Mouse (Mus musculus) urinary bladder, postnatal 10 days (tissue): Measurements from ENCODE around the gene Gm4133.
"Not testable (repeated sequence)": the region's sequence is repeated elsewhere in the genome, so short reads cannot be mapped to it uniquely, and the experiment has no call there.

Source experiments
- DNase-seq: peaks from one replicate; pipeline ENCODE4 v3.0.0; 2022; ENCODE audit warnings: low spot score

Gm4133 gene

GRCm38 (mm10) chr7:20333965-20334364 lies at the start of gene Gm4133:
Gene Gm4133 (minus strand): TSS chr7:20334065.
- not testable (repeated sequence) for DNase-seq

- DNase-seq: not testable (repeated sequence)
These were observed 41.4 kb upstream of the Gm4133 start, which contains the start of gene Gm5728 for GRCm38 (mm10) chr7:20375310-20375709. Gene Gm5728 (minus strand): TSS chr7:20375410.
